20 mouse cellular contexts compared by ENCODE assay signal in genomic region chr16:43925846-43926245, GRCm38 (mm10). TPM values are rescaled to one million over a fixed set of nuclear protein-coding genes. Genes with fewer than 3 reads are reported as not detected.
DNase-seq lines count a peak whose midpoint lies in the region; ATAC-seq lines count a peak whose summit lies in the region.
"Had no signal": no experiment of that assay in that cellular context is flagged by ENCODE, and none has a peak within 500 bp of the region (broad histone marks: within the 10 kb centered on the region; RNA-seq: fewer than 3 reads in every experiment).

No protein-coding gene starts in this region.

- 89% methylated on average over 1 of the region's 1 CpGs for WGBS in neural tube, embryonic 13.5 days
- WGBS in neural tube, embryonic 15.5 days = 94% methylated on average over 1 of the region's 1 CpGs

- peaks cover 12% of the 10 kb centered on the region for H3K4me1 ChIP-seq in neural tube, embryonic 13.5 days (replicated peaks)
- H3K4me1 ChIP-seq in neural tube, embryonic 15.5 days = no peaks in the 10 kb centered on the region
- H3K4me1 ChIP-seq: embryonic facial prominence, embryonic 12.5 days had no signal

- no peaks in the 10 kb centered on the region for H3K27me3 ChIP-seq in neural tube, embryonic 13.5 days
- no peaks in the 10 kb centered on the region for H3K27me3 ChIP-seq in neural tube, embryonic 15.5 days (replicated peaks)
- H3K27me3 ChIP-seq: embryonic facial prominence, embryonic 12.5 days had no signal

- no peak overlapping the region for H3K9ac ChIP-seq in neural tube, embryonic 13.5 days
- H3K9ac ChIP-seq in neural tube, embryonic 15.5 days (replicated peaks) = no peak overlapping the region
- H3K9ac ChIP-seq: embryonic facial prominence, embryonic 12.5 days; forebrain, postnatal 0 days had no signal

- ATAC-seq in neural tube, embryonic 13.5 days (ENCODE audit: low read depth) = no peak
- ATAC-seq in neural tube, embryonic 15.5 days (ENCODE audit: low FRiP score) = no peak

- no peaks in the 10 kb centered on the region for H3K36me3 ChIP-seq in neural tube, embryonic 13.5 days
- H3K36me3 ChIP-seq in neural tube, embryonic 15.5 days = no peaks in the 10 kb centered on the region
- H3K36me3 ChIP-seq: embryonic facial prominence, embryonic 12.5 days had no signal

- DNase-seq in heart, adult 11 months = peak; percentile 56
- DNase-seq in heart, adult 9 months (ENCODE audit: low spot score in 2 of 2) = no peak
- peak; percentile 17 for DNase-seq in ES-CJ7 (ENCODE audit: low read depth, low spot score)
- peak; percentile 63 for DNase-seq in ZHBTc4 (ENCODE audit: low read depth, low spot score)
- no peak for DNase-seq in testis, postnatal 10 days (ENCODE audit: low spot score)
- no peak for DNase-seq in spleen, postnatal 10 days (ENCODE audit: low spot score in 2 of 2)
- DNase-seq: adrenal gland, adult 2 months; adrenal gland, postnatal 10 days; adrenal gland, postnatal 25 days; cerebellum, adult 11 months; cerebellum, adult 18-20 months; cerebellum, adult 8-10 months; cerebellum, adult 9-11 months; cerebellum, postnatal 14 days; cerebellum, postnatal 36 days; embryo, embryonic 11 days; forebrain, postnatal 0 days had no signal

- H3K9me3 ChIP-seq in neural tube, embryonic 13.5 days = no peaks in the 10 kb centered on the region
- no peaks in the 10 kb centered on the region for H3K9me3 ChIP-seq in neural tube, embryonic 15.5 days (replicated peaks)
- H3K9me3 ChIP-seq: embryonic facial prominence, embryonic 12.5 days had no signal

- peak overlapping the region; percentile 49 for H3K27ac ChIP-seq in neural tube, embryonic 13.5 days (replicated peaks)
- H3K27ac ChIP-seq in neural tube, embryonic 15.5 days (replicated peaks) = no peak overlapping the region
- H3K27ac ChIP-seq: embryonic facial prominence, embryonic 12.5 days had no signal

- no peak overlapping the region for H3K4me2 ChIP-seq in neural tube, embryonic 13.5 days
- no peak overlapping the region for H3K4me2 ChIP-seq in neural tube, embryonic 15.5 days
- H3K4me2 ChIP-seq: embryonic facial prominence, embryonic 12.5 days had no signal

- H3K4me3 ChIP-seq in neural tube, embryonic 13.5 days = no peak overlapping the region
- H3K4me3 ChIP-seq in neural tube, embryonic 15.5 days (replicated peaks) = no peak overlapping the region
- H3K4me3 ChIP-seq: embryonic facial prominence, embryonic 12.5 days had no signal

RNA-seq across cellular contexts. Expression of gene Qtrt2, which starts 0.8 kb away (rescaled TPM):
- polyA plus RNA-seq in neural tube, embryonic 13.5 days (2015; fragmentation: Nextera tagmentation; extraction: Ambion mirVana) = 19.4 and 22.2 TPM in 2 replicates
- 17.8 and 19.3 TPM in 2 replicates for polyA plus RNA-seq in neural tube, embryonic 15.5 days (2015; fragmentation: Nextera tagmentation; extraction: Ambion mirVana)

RNA-seq across cellular contexts. Expression of gene Ccdc191, which starts 36.2 kb away (rescaled TPM):
- 8.2 and 8.9 TPM in 2 replicates for polyA plus RNA-seq in neural tube, embryonic 13.5 days (2015; fragmentation: Nextera tagmentation; extraction: Ambion mirVana)
- 6.6 and 7.2 TPM in 2 replicates for polyA plus RNA-seq in neural tube, embryonic 15.5 days (2015; fragmentation: Nextera tagmentation; extraction: Ambion mirVana)

RNA-seq across cellular contexts. Expression of gene Zdhhc23, which starts 53.7 kb away (rescaled TPM):
- polyA plus RNA-seq in neural tube, embryonic 13.5 days (2015; fragmentation: Nextera tagmentation; extraction: Ambion mirVana) = 1.4 and 1.7 TPM in 2 replicates
- polyA plus RNA-seq in neural tube, embryonic 15.5 days (2015; fragmentation: Nextera tagmentation; extraction: Ambion mirVana) = 3.1 and 3.4 TPM in 2 replicates

Comparison
In these comparisons a context has a peak if more than half of its experiments do, and no peak if none do; other contexts are left out.
1. DNase-seq: peak in heart, adult 11 months (single experiment), ES-CJ7 (single experiment) and ZHBTc4 (single experiment); none in heart, adult 9 months (0 of 2), testis, postnatal 10 days (single experiment) and spleen, postnatal 10 days (0 of 2).